In the genomic region with DNA sequence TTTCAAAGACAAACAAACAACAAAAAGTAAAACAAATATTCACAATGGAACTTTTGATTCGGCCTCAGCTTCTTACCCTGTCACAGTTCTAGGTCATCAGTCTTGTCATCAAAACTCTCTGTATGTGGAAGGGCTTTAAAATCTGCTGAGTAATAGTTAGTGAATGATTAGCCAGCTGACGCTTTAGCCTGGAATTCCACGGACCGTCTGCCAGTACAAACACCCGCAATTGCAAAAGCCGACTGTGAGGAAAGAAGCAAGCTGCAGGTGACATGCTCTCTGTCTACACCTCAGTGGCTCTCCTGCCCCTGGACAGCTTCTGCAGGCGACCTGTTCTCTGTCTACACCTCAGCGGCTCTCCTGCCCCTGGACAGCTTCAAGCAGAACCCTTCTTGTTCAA, we compare ENCODE assay signal across 10 mouse cellular contexts. TPM values are rescaled to one million over a fixed set of nuclear protein-coding genes. Genes with fewer than 3 reads are reported as not detected.
DNase-seq lines count a peak whose midpoint lies in the region; ATAC-seq and TF ChIP-seq lines count a peak whose summit lies in the region.
"Had no signal": no experiment of that assay in that cellular context is flagged by ENCODE, and none has a peak within 500 bp of the region (broad histone marks: within the 10 kb centered on the region; RNA-seq: fewer than 3 reads in every experiment).

No protein-coding gene starts in this region.

- DNase-seq in neural tube, embryonic 10.5 days (ENCODE audit: extremely low spot score, low spot score): peak; percentile 8
- DNase-seq in heart, postnatal 0 days (ENCODE audit: low spot score): peak; percentile 45
- peak; percentile 70 to 89 for DNase-seq in kidney, postnatal 36 days
- DNase-seq in stomach, postnatal 0 days (ENCODE audit: low spot score): peak; percentile 62
- no peak for DNase-seq in layer of hippocampus, postnatal 25 days (ENCODE audit: extremely low spot score in 1 of 2, low spot score in 1 of 2)
- no peak for DNase-seq in left cerebral cortex, postnatal 10 days (ENCODE audit: extremely low spot score in 1 of 2, low spot score in 2 of 2)
- DNase-seq: cerebellum, adult 8-10 months; spleen, adult 18-20 months had no signal

- no peak overlapping the region for H3K27ac ChIP-seq in neural tube, embryonic 15.5 days (replicated peaks)
- H3K27ac ChIP-seq in heart, postnatal 0 days (ENCODE audit: low read depth): no peak overlapping the region
- H3K27ac ChIP-seq in stomach, postnatal 0 days (replicated peaks): no peak overlapping the region

- H3K36me3 ChIP-seq in neural tube, embryonic 15.5 days: no peaks in the 10 kb centered on the region
- H3K36me3 ChIP-seq in heart, postnatal 0 days (replicated peaks; ENCODE audit: control insufficient read depth, insufficient read depth, low read length): no peaks in the 10 kb centered on the region
- H3K36me3 ChIP-seq in stomach, postnatal 0 days (ENCODE audit: control insufficient read depth, insufficient read depth, low read length): no peaks in the 10 kb centered on the region

- no peak for TF ChIP-seq EP300 in heart, postnatal 0 days (IDR thresholded peaks at IDR 0.05; ENCODE audit: low read depth)
- no peak for TF ChIP-seq EP300 in stomach, postnatal 0 days (optimal IDR thresholded peaks at IDR 0.05)

- intact Hi-C loops in left cerebral cortex, postnatal 10 days (cut with DNase I): loop anchor here (10.0 kb wide), 1 partner anchor 1686 kb away; a partner anchor contains a TSS

- H3K4me2 ChIP-seq in neural tube, embryonic 15.5 days: no peak overlapping the region
- no peak overlapping the region for H3K4me2 ChIP-seq in heart, postnatal 0 days (ENCODE audit: low read depth, low read length)
- H3K4me2 ChIP-seq in stomach, postnatal 0 days (replicated peaks; ENCODE audit: low read depth): no peak overlapping the region

- no peak overlapping the region for H3K9ac ChIP-seq in neural tube, embryonic 15.5 days (replicated peaks)
- no peak overlapping the region for H3K9ac ChIP-seq in heart, postnatal 0 days (replicated peaks; ENCODE audit: low read depth, low read length)
- no peak overlapping the region for H3K9ac ChIP-seq in stomach, postnatal 0 days (ENCODE audit: low read length)

- no peak for TF ChIP-seq CTCF in heart, postnatal 0 days (IDR thresholded peaks at IDR 0.05; ENCODE audit: low read depth)
- TF ChIP-seq CTCF in stomach, postnatal 0 days (IDR thresholded peaks at IDR 0.05; ENCODE audit: low read depth): no peak

- no peak for ATAC-seq in neural tube, embryonic 15.5 days (ENCODE audit: low FRiP score)
- ATAC-seq in heart, postnatal 0 days (ENCODE audit: insufficient read depth, low read depth): peak; percentile 45; the same call in 1 of the 2 replicates
- peak; percentile 87 for ATAC-seq in stomach, postnatal 0 days (ENCODE audit: low FRiP score, low TSS enrichment)
- ATAC-seq: midbrain, embryonic 16.5 days had no signal

- H3K4me1 ChIP-seq in neural tube, embryonic 15.5 days: no peaks in the 10 kb centered on the region
- H3K4me1 ChIP-seq in heart, postnatal 0 days (ENCODE audit: control insufficient read depth, insufficient read depth): 0 out of 2 replicates have a peak, but pooled peaks cover 4% of the 10 kb centered on the region
- H3K4me1 ChIP-seq in stomach, postnatal 0 days (replicated peaks; ENCODE audit: control insufficient read depth, insufficient read depth): no peaks in the 10 kb centered on the region

- H3K9me3 ChIP-seq in neural tube, embryonic 15.5 days (replicated peaks): no peaks in the 10 kb centered on the region
- H3K9me3 ChIP-seq in heart, postnatal 0 days (replicated peaks; ENCODE audit: control insufficient read depth, low read length): no peaks in the 10 kb centered on the region
- H3K9me3 ChIP-seq in stomach, postnatal 0 days (ENCODE audit: control insufficient read depth, low read length): no peaks in the 10 kb centered on the region

- WGBS in neural tube, embryonic 15.5 days: 36% methylated on average over 8 of the region's 8 CpGs
- WGBS in heart, postnatal 0 days: 18% methylated on average over 8 of the region's 8 CpGs
- WGBS in stomach, postnatal 0 days: 19% methylated on average over 8 of the region's 8 CpGs

- H3K4me3 ChIP-seq in neural tube, embryonic 15.5 days (replicated peaks): no peak overlapping the region
- H3K4me3 ChIP-seq in heart, postnatal 0 days (ENCODE audit: low read depth, low read length): no peak overlapping the region
- no peak overlapping the region for H3K4me3 ChIP-seq in stomach, postnatal 0 days (ENCODE audit: low read depth, low read length)

- no peaks in the 10 kb centered on the region for H3K27me3 ChIP-seq in neural tube, embryonic 15.5 days (replicated peaks)
- H3K27me3 ChIP-seq in heart, postnatal 0 days (ENCODE audit: control insufficient read depth, insufficient read depth, low read length): no peaks in the 10 kb centered on the region
- H3K27me3 ChIP-seq in stomach, postnatal 0 days (ENCODE audit: control insufficient read depth, insufficient read depth, low read length): no peaks in the 10 kb centered on the region

RNA-seq across cellular contexts. Expression of a gene that starts 8.1 kb away (rescaled TPM):
- 7.4 and 13.8 TPM in 2 replicates for polyA plus RNA-seq in neural tube, embryonic 15.5 days (2015; fragmentation: Nextera tagmentation; extraction: Ambion mirVana)
- total RNA-seq in heart, postnatal 0 days (2014; rRNA removed; ENCODE audit: low replicate concordance): 770 and 1,043 TPM in 2 replicates
- polyA plus RNA-seq in heart, postnatal 0 days (2015; fragmentation: Nextera tagmentation; extraction: Ambion mirVana): 73.4 and 101 TPM in 2 replicates
- polyA plus RNA-seq in stomach, postnatal 0 days (2015; fragmentation: Nextera tagmentation; extraction: Ambion mirVana): 96.1 and 104 TPM in 2 replicates
- 10 to 100 TPM; 53.2 to 69.4 TPM for total RNA-seq in layer of hippocampus, postnatal 25 days (2021)
- 10 to 100 TPM; 75.9 to 81.0 TPM for total RNA-seq in left cerebral cortex, postnatal 10 days (2021)

RNA-seq across cellular contexts. Expression of a gene that starts 14.9 kb away (rescaled TPM):
- 0.78 and 2.4 TPM in 2 replicates for polyA plus RNA-seq in neural tube, embryonic 15.5 days (2015; fragmentation: Nextera tagmentation; extraction: Ambion mirVana)
- total RNA-seq in heart, postnatal 0 days (2014; rRNA removed; ENCODE audit: low replicate concordance): 1,907 and 3,007 TPM in 2 replicates
- 1.2 and 1.3 TPM in 2 replicates for polyA plus RNA-seq in heart, postnatal 0 days (2015; fragmentation: Nextera tagmentation; extraction: Ambion mirVana)
- 1.2 and 1.8 TPM in 2 replicates for polyA plus RNA-seq in stomach, postnatal 0 days (2015; fragmentation: Nextera tagmentation; extraction: Ambion mirVana)
- total RNA-seq in layer of hippocampus, postnatal 25 days (2021): 1 to 10 TPM; 4.6 to 6.0 TPM
- 10 to 100 TPM; 13.2 to 15.0 TPM for total RNA-seq in left cerebral cortex, postnatal 10 days (2021)
- polyA plus RNA-seq: midbrain, embryonic 16.5 days had no signal

RNA-seq across cellular contexts. Expression of a gene that starts 16.1 kb away (rescaled TPM):
- 0.83 TPM in 1 of 2 replicates, not detected in the other for polyA plus RNA-seq in neural tube, embryonic 15.5 days (2015; fragmentation: Nextera tagmentation; extraction: Ambion mirVana)
- total RNA-seq in heart, postnatal 0 days (2014; rRNA removed; ENCODE audit: low replicate concordance): 1,542 and 1,547 TPM in 2 replicates
- polyA plus RNA-seq in heart, postnatal 0 days (2015; fragmentation: Nextera tagmentation; extraction: Ambion mirVana): 0.59 and 0.78 TPM in 2 replicates
- polyA plus RNA-seq in stomach, postnatal 0 days (2015; fragmentation: Nextera tagmentation; extraction: Ambion mirVana): 0.40 and 0.91 TPM in 2 replicates
- 10 to 100 TPM; 20.1 to 33.5 TPM for total RNA-seq in layer of hippocampus, postnatal 25 days (2021)
- 10 to 100 TPM; 25.4 to 26.6 TPM for total RNA-seq in left cerebral cortex, postnatal 10 days (2021)
- polyA plus RNA-seq: midbrain, embryonic 16.5 days had no signal

RNA-seq across cellular contexts. Expression of a gene that starts 19.8 kb away (rescaled TPM):
- 3.7 and 4.6 TPM in 2 replicates for polyA plus RNA-seq in neural tube, embryonic 15.5 days (2015; fragmentation: Nextera tagmentation; extraction: Ambion mirVana)
- 21.4 and 25.9 TPM in 2 replicates for total RNA-seq in heart, postnatal 0 days (2014; rRNA removed; ENCODE audit: low replicate concordance)
- polyA plus RNA-seq in heart, postnatal 0 days (2015; fragmentation: Nextera tagmentation; extraction: Ambion mirVana): 18.0 and 22.3 TPM in 2 replicates
- polyA plus RNA-seq in stomach, postnatal 0 days (2015; fragmentation: Nextera tagmentation; extraction: Ambion mirVana): 11.2 and 12.9 TPM in 2 replicates
- 1 to 10 TPM; 3.5 to 3.6 TPM for total RNA-seq in layer of hippocampus, postnatal 25 days (2021)
- 1 to 10 TPM; 2.0 to 2.5 TPM for total RNA-seq in left cerebral cortex, postnatal 10 days (2021)

RNA-seq across cellular contexts. Expression of a gene that starts 20.4 kb away (rescaled TPM):
- polyA plus RNA-seq in neural tube, embryonic 15.5 days (2015; fragmentation: Nextera tagmentation; extraction: Ambion mirVana): 3.0 and 12.1 TPM in 2 replicates
- 667 and 733 TPM in 2 replicates for total RNA-seq in heart, postnatal 0 days (2014; rRNA removed; ENCODE audit: low replicate concordance)
- polyA plus RNA-seq in heart, postnatal 0 days (2015; fragmentation: Nextera tagmentation; extraction: Ambion mirVana): 5.6 and 7.6 TPM in 2 replicates
- 7.3 and 15.7 TPM in 2 replicates for polyA plus RNA-seq in stomach, postnatal 0 days (2015; fragmentation: Nextera tagmentation; extraction: Ambion mirVana)
- 10 to 100 TPM; 24.8 to 42.0 TPM for total RNA-seq in layer of hippocampus, postnatal 25 days (2021)
- total RNA-seq in left cerebral cortex, postnatal 10 days (2021): 10 to 100 TPM; 43.9 to 44.2 TPM

Comparison
In these comparisons a context has a peak if more than half of its experiments do, and no peak if none do; other contexts are left out.
1. DNase-seq: peak in neural tube, embryonic 10.5 days (single experiment), heart, postnatal 0 days (single experiment), kidney, postnatal 36 days (2 of 2) and stomach, postnatal 0 days (single experiment); none in layer of hippocampus, postnatal 25 days (0 of 2) and left cerebral cortex, postnatal 10 days (0 of 2).
2. RNA of a gene that starts 14.9 kb away (total RNA-seq): 1,907 to 3,007 TPM in heart, postnatal 0 days; 13.2 to 15.0 TPM in left cerebral cortex, postnatal 10 days and 4.6 to 6.0 TPM in layer of hippocampus, postnatal 25 days; every median in the first group is over 100 times any median in the second.
3. RNA of a gene that starts 16.1 kb away (total RNA-seq): 1,542 to 1,547 TPM in heart, postnatal 0 days; 20.1 to 33.5 TPM in layer of hippocampus, postnatal 25 days and 25.4 to 26.6 TPM in left cerebral cortex, postnatal 10 days; every median in the first group is over 10 times any median in the second.